Mouse (Mus musculus) heart, postnatal 36 days (tissue): ENCODE measurements at regions not wholly inside any gene's neighbourhood (a gene's known extent, or its start where the extent isn't known, plus 50 kb on each side); places are given as distances from the start of the nearest gene placed in this dataset.

Source experiments
- DNase-seq, 2 experiments: peaks; one replicate each; pipeline ENCODE4 v3.0.0; 2021 to 2022
- intact Hi-C: fragments of 180-260 bp; cut with DNase I; formaldehyde crosslinking; loops from one replicate; pipeline ENCODE4 v1.15.1; 2025

- no peak for DNase-seq
- intact Hi-C loops = no loop called here
Measured at GRCm38 (mm10) chr9:102782926-102783850, 51.5 kb upstream of the Ryk start.

- peak; percentile 91 to 93 for DNase-seq
- intact Hi-C loops = loop anchor here (1.0 to 2.0 kb wide), 3 partner anchors 70 to 148 kb away; no protein-coding TSS in a partner anchor
Measured at GRCm38 (mm10) chr9:102784329-102785026, 50.2 kb upstream of the Ryk start.
